Mouse (Mus musculus) CD8-positive naive resting alpha-beta T cell, adult 57 days (primary cell): ENCODE results near the gene Ntan1. TPM values are rescaled to one million over a fixed set of nuclear protein-coding genes. Genes with fewer than 3 reads are reported as not detected.

ENCODE experiments used
- total RNA-seq: library from RNA; stranded (reverse); gene quantifications from one replicate; pipeline ENCODE4 v1.2.4, GENCODE M21; 2023

Ntan1 gene
- total RNA-seq = 72.1 TPM

GRCm38 (mm10) chr16:13818560-13819393, at the start of gene Ntan1:
TSS of gene Ntan1 (plus strand) at chr16:13818845.

GRCm38 (mm10) chr16:13780353-13781036, 38.1 kb upstream of the Ntan1 start, which contains the start of gene Rrn3:
TSS of gene Rrn3 (plus strand) at chr16:13780708.

Other genes with a start within 250 kb of the Ntan1 start
- 35.7 TPM for gene Parn, start 150.7 kb upstream of the Ntan1 start, total RNA-seq
- 74.7 TPM for gene Bfar, start 147.0 kb upstream of the Ntan1 start, total RNA-seq
- gene 3110001I22Rik, start 146.9 kb upstream of the Ntan1 start, total RNA-seq = 28.8 TPM
- not detected for gene Pla2g10, start 87.9 kb upstream of the Ntan1 start, total RNA-seq
- gene Rrn3, start 38.1 kb upstream of the Ntan1 start, total RNA-seq = 34.4 TPM
- 65.8 TPM for gene Pdxdc1, start 84.3 kb downstream of the Ntan1 start, total RNA-seq
- 0.70 TPM for gene Mpv17l, start 84.3 kb downstream of the Ntan1 start, total RNA-seq
- not detected for gene 2900011O08Rik, start 167.8 kb downstream of the Ntan1 start, total RNA-seq
- gene Ifitm7, start 168.0 kb downstream of the Ntan1 start, total RNA-seq = not detected